Mouse (Mus musculus) embryonic stem cell, embryonic (primary cell): ENCODE data around the gene Tmem104.

Source experiments
- CTCF ChIA-PET, 4 experiments: fragments of 300-600 bp in 2 of 4; fragments of 350-600 bp in 2 of 4; sonication (Branson Sonifier 250); formaldehyde crosslinking; loops; one replicate each; lab custom pipeline; 2022; ENCODE audit warnings: inconsistent platforms in 2 of 4; lab: Charles Lee
- POLR2A ChIA-PET, 4 experiments: fragments of 300-600 bp in 2 of 4; fragments of 350-600 bp in 2 of 4; sonication (Branson Sonifier 250); formaldehyde crosslinking; loops; one replicate each; lab custom pipeline; 2022; ENCODE audit warnings: antibody characterized with exemption in 4 of 4, inconsistent platforms in 1 of 4; lab: Charles Lee

Gene Tmem104

GRCm38 (mm10) chr11:115244840-115245239 lies 57.6 kb downstream of the Tmem104 start:
- POLR2A ChIA-PET: interaction anchor here in 2 of 4 experiments (0.6 to 9.6 kb wide), 6 partner anchors 14 to 367 kb away, joined by 3 to 179 read pairs (median 5); partner anchors contain the start of gene Fdxr (in 2 of the 2)
- CTCF ChIA-PET: interaction anchor here in 2 of 4 experiments (0.7 to 1.4 kb wide), 4 partner anchors 20 to 43 kb away, joined by 3 to 5 read pairs (median 4); no protein-coding TSS in a partner anchor

- ChIA-PET POLR2A (interaction anchor here (0.6 to 9.6 kb wide), 25 partner anchors 9 to 137 kb away, joined by 3 to 179 read pairs (median 5); partner anchors contain the start of genes Fdxr (in 3 of the 4) and Cdr2l (in 1 of the 4)), CTCF (interaction anchor here (0.5 to 3.6 kb wide), 17 partner anchors 15 to 1206 kb away, joined by 3 to 20 read pairs (median 4); no protein-coding TSS in a partner anchor)
These were observed 59.1 kb downstream of the Tmem104 start for GRCm38 (mm10) chr11:115246386-115246785.

GRCm38 (mm10) chr11:115247240-115247639 lies 60.0 kb downstream of the Tmem104 start:
- CTCF ChIA-PET: interaction anchor here (0.6 to 3.6 kb wide), 16 partner anchors 14 to 628 kb away, joined by 3 to 20 read pairs (median 4); no protein-coding TSS in a partner anchor
- POLR2A ChIA-PET: interaction anchor here (0.6 to 9.6 kb wide), 34 partner anchors 9 to 182 kb away, joined by 3 to 179 read pairs (median 4); partner anchors contain the start of genes Fdxr (in 2 of the 4) and Cdr2l (in 1 of the 4)

GRCm38 (mm10) chr11:115247945-115248344 lies 60.7 kb downstream of the Tmem104 start:
- POLR2A ChIA-PET: interaction anchor here in 3 of 4 experiments (0.6 to 9.6 kb wide), 16 partner anchors 10 to 68 kb away, joined by 3 to 179 read pairs (median 6); partner anchors contain the start of gene Fdxr (in 2 of the 3)
- CTCF ChIA-PET: interaction anchor here in 3 of 4 experiments (0.5 to 3.6 kb wide), 6 partner anchors 12 to 628 kb away, joined by 3 to 20 read pairs (median 6); no protein-coding TSS in a partner anchor

GRCm38 (mm10) chr11:115249721-115250404 lies 62.6 kb downstream of the Tmem104 start:
- POLR2A ChIA-PET: interaction anchor here in 3 of 4 experiments (0.5 to 9.6 kb wide), 31 partner anchors 9 to 775 kb away, joined by 3 to 179 read pairs (median 6); partner anchors contain the start of genes Fdxr (in 3 of the 3), Grin2c (in 2 of the 3), Fads6 (in 1 of the 3) and Nat9 (in 1 of the 3)
- CTCF ChIA-PET: interaction anchor here in 3 of 4 experiments (1.1 to 3.6 kb wide), 12 partner anchors 13 to 104 kb away, joined by 3 to 20 read pairs (median 4); partner anchors contain the start of genes Grin2c (in 1 of the 3) and Slc9a3r1 (in 1 of the 3)

- CTCF ChIA-PET: interaction anchor here in 3 of 4 experiments (0.7 to 2.1 kb wide), 17 partner anchors 12 to 381 kb away, joined by 3 to 16 read pairs (median 4); partner anchors contain the start of genes Grin2c (in 1 of the 3) and Slc9a3r1 (in 1 of the 3)
These were observed 63.3 kb downstream of the Tmem104 start for GRCm38 (mm10) chr11:115250405-115251090.

GRCm38 (mm10) chr11:115251258-115251657 lies 64.0 kb downstream of the Tmem104 start:
- POLR2A ChIA-PET: interaction anchor here in 3 of 4 experiments (0.5 to 9.6 kb wide), 38 partner anchors 8 to 1359 kb away, joined by 3 to 179 read pairs (median 4); partner anchors contain the start of genes Grin2c (in 3 of the 3), Fdxr (in 2 of the 3), Armc7 (in 1 of the 3) and Fads6 (in 1 of the 3)
- CTCF ChIA-PET: interaction anchor here (0.6 to 1.7 kb wide), 17 partner anchors 11 to 98 kb away, joined by 3 to 16 read pairs (median 3); partner anchors contain the start of gene Slc9a3r1 (in 1 of the 4)

More at GRCm38 (mm10) chr11:115250405-115251090, 63.3 kb downstream of the Tmem104 start:
- POLR2A ChIA-PET: interaction anchor here in 3 of 4 experiments (0.5 to 9.6 kb wide), 44 partner anchors 8 to 1359 kb away, joined by 3 to 179 read pairs (median 4); partner anchors contain the start of genes Fdxr (in 3 of the 3), Grin2c (in 3 of the 3), Armc7 (in 1 of the 3) and Caskin2 (in 1 of the 3)

- CTCF ChIA-PET: interaction anchor here (0.6 to 2.0 kb wide), 16 partner anchors 8 to 174 kb away, joined by 3 to 14 read pairs (median 5); partner anchors contain the start of genes Fdxr (in 1 of the 4) and Grin2c (in 1 of the 4)
- POLR2A ChIA-PET: interaction anchor here in 3 of 4 experiments (0.6 to 3.8 kb wide), 26 partner anchors 8 to 538 kb away, joined by 3 to 13 read pairs (median 4); partner anchors contain the start of genes Fdxr (in 2 of the 3) and Grin2c (in 1 of the 3)
These were observed 70.7 kb downstream of the Tmem104 start for GRCm38 (mm10) chr11:115257775-115258510.

GRCm38 (mm10) chr11:115259134-115259533 lies 71.8 kb downstream of the Tmem104 start:
- CTCF ChIA-PET: interaction anchor here (0.9 to 2.0 kb wide), 6 partner anchors 30 to 64 kb away, joined by 3 to 8 read pairs (median 4); no protein-coding TSS in a partner anchor
- POLR2A ChIA-PET: interaction anchor here in 3 of 4 experiments (0.6 to 3.8 kb wide), 12 partner anchors 8 to 155 kb away, joined by 3 to 13 read pairs (median 4); partner anchors contain the start of genes Fdxr (in 2 of the 3) and Grin2c (in 1 of the 3)

GRCm38 (mm10) chr11:115262954-115263353 lies 75.7 kb downstream of the Tmem104 start:
- CTCF ChIA-PET: interaction anchor here (0.5 to 9.2 kb wide), 10 partner anchors 12 to 170 kb away, joined by 3 to 122 read pairs (median 11); partner anchors contain the start of gene Fdxr (in 1 of the 4)
- POLR2A ChIA-PET: interaction anchor here in 3 of 4 experiments (0.8 to 3.4 kb wide), 14 partner anchors 12 to 100 kb away, joined by 3 to 29 read pairs (median 6); partner anchors contain the start of genes Fdxr (in 2 of the 3) and Slc9a3r1 (in 1 of the 3)

- POLR2A ChIA-PET: interaction anchor here in 3 of 4 experiments (0.6 to 5.0 kb wide), 12 partner anchors 12 to 161 kb away, joined by 3 to 29 read pairs (median 4); partner anchors contain the start of gene Fdxr (in 2 of the 3)
- CTCF ChIA-PET: interaction anchor here (0.6 to 10.0 kb wide), 15 partner anchors 13 to 181 kb away, joined by 3 to 122 read pairs (median 21); partner anchors contain the start of genes Fdxr (in 1 of the 4) and Slc9a3r1 (in 1 of the 4)
These were observed 77.0 kb downstream of the Tmem104 start for GRCm38 (mm10) chr11:115264136-115264861.

- CTCF ChIA-PET: interaction anchor here (0.6 to 10.0 kb wide), 30 partner anchors 12 to 182 kb away, joined by 3 to 122 read pairs (median 4); partner anchors contain the start of genes Fdxr (in 2 of the 4) and Slc9a3r1 (in 2 of the 4)
- POLR2A ChIA-PET: interaction anchor here in 3 of 4 experiments (0.6 to 5.0 kb wide), 28 partner anchors 10 to 593 kb away, joined by 3 to 42 read pairs (median 4); partner anchors contain the start of genes Fdxr (in 3 of the 3), Nat9 (in 1 of the 3) and Tmem104 (in 1 of the 3)
These were observed 77.8 kb downstream of the Tmem104 start for GRCm38 (mm10) chr11:115264862-115265668.

- POLR2A ChIA-PET: interaction anchor here (0.5 to 5.0 kb wide), 38 partner anchors 8 to 594 kb away, joined by 3 to 42 read pairs (median 4); partner anchors contain the start of genes Fdxr (in 4 of the 4), Nat9 (in 1 of the 4), Slc9a3r1 (in 1 of the 4) and Tmem104 (in 1 of the 4)
- CTCF ChIA-PET: interaction anchor here (0.5 to 10.0 kb wide), 38 partner anchors 8 to 182 kb away, joined by 3 to 122 read pairs (median 4); partner anchors contain the start of genes Fdxr (in 2 of the 4) and Slc9a3r1 (in 2 of the 4)
These were observed 78.6 kb downstream of the Tmem104 start for GRCm38 (mm10) chr11:115265771-115266399.
